Mouse (Mus musculus): ENCODE results near the gene Map6d1.

- TF ChIP-seq CTCF (IDR thresholded peaks at IDR 0.05; ENCODE audit: borderline replicate concordance, insufficient read depth, low read length) (no peak), POLR2A (IDR thresholded peaks at IDR 0.05; ENCODE audit: low read depth, low read length) (no peak)
Measured at GRCm38 (mm10) chr16:20227504-20227903, 13.7 kb downstream of the Map6d1 start.

All from embryonic fibroblast, embryonic 13.5 days (primary cell).